Mouse (Mus musculus): Measurements from ENCODE around the gene Polr2m. TPM values are rescaled to one million over a fixed set of nuclear protein-coding genes. Genes with fewer than 3 reads are reported as not detected.
"Not testable (repeated sequence)": the region's sequence is repeated elsewhere in the genome, so short reads cannot be mapped to it uniquely, and the experiment has no call there.

Gene Polr2m
- total RNA-seq (2017), result 152 and 197 TPM in 2 replicates

DNA sequence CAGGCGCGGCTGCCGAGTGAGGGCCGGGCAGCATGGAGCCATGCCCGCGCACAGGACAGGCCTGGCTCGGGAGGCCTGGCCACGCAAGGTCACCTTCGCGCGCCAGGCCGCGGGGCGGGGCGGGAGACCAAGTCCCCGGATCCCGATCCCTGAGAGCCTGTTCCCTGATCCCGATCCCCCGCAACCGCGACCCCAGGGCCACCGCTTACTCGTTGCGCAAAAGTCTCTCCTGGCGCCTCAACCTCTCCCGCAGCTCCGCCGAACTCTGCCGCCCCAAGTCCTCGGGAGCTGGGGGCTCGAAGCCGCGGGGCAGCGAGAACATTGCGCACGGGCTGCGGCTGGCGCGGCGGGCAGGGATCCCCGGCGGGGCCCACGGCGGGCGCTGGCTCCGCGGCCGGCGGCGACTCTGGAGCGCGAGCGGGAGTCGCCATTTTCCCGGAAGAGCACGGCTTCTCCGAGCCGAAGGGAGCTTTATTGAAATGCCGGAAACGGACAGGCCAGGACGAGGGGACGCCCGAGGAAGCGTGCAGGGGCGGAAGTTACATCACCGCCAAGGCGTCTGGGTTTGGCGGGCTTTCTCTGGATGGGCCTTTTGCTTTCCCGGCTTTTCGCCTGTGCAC, at the start of gene Polr2m:
Gene Polr2m, minus strand, starts transcription at position 461 of the 620 bp plus-strand sequence.
- peak; percentile 95 to 98 for ATAC-seq (replicated peaks in 1 of 2; ENCODE audit: insufficient read depth in 1 of 2, low FRiP score in 2 of 2, low TSS enrichment in 1 of 2, low read depth in 1 of 2, poor library complexity in 2 of 2, severe bottlenecking in 2 of 2)

DNA sequence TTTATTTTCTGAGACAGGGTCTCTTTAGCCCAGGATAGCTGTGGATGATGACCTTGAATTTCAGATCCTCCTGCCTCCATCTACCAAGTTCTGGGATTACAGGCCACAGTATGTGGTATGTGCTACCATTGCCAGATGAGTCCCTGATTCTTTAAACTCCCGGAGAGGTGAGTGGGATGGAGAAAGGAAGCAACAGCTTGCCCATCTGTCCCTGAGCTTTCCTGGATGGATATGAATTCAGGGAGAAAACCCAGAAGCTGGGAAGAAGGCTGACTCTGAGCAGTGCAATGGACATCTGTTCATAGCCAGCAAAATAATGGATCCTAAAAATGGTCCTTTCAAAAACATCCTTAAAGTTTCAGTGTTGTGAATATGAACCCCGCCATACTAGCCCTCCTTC, 49.3 kb upstream of the Polr2m start:
- ATAC-seq (replicated peaks in 1 of 2; ENCODE audit: insufficient read depth in 1 of 2, low FRiP score in 2 of 2, low TSS enrichment in 1 of 2, low read depth in 1 of 2, poor library complexity in 2 of 2, severe bottlenecking in 2 of 2), result no peak

DNA sequence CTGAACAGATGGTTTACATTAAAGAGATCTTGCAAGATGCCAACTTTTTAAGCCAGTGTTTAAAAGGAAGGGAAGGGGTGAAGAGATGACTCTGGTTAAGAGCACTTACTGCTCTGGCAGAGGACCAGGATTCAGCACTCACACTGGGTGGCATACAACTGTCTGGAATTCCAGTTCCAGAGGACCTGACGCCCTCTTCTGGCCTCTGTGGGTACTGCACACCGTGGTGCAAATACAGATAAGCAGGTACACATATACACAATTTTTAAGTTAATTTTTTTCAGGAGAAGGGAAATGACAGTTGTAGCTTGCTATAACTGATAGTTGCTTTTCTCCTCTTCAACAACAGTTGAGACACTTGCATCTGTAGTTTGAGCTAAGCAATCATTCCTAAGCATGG, 44.2 kb upstream of the Polr2m start:
- ATAC-seq (replicated peaks in 1 of 2; ENCODE audit: insufficient read depth in 1 of 2, low FRiP score in 2 of 2, low TSS enrichment in 1 of 2, low read depth in 1 of 2, poor library complexity in 2 of 2, severe bottlenecking in 2 of 2), result no peak

DNA sequence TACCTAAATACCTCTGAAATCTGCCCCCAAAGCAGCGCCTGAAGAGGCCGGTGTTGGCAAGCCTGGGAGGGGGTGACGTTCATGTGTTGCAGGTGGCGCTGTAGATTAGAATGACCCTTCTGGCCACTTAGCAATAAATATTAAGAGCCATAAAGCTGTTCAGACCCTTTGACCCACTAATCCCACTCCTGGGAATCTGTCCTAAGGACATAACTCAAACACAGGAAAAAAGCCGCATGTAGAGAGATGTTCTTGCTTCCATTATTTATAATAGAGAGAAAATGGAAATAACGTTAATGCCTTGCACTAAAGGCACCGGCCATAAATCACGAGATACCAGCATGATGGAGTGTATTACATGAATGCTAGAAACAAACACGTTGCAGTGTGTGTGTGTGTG, 41.7 kb upstream of the Polr2m start:
- no peak for ATAC-seq (replicated peaks in 1 of 2; ENCODE audit: insufficient read depth in 1 of 2, low FRiP score in 2 of 2, low TSS enrichment in 1 of 2, low read depth in 1 of 2, poor library complexity in 2 of 2, severe bottlenecking in 2 of 2)

DNA sequence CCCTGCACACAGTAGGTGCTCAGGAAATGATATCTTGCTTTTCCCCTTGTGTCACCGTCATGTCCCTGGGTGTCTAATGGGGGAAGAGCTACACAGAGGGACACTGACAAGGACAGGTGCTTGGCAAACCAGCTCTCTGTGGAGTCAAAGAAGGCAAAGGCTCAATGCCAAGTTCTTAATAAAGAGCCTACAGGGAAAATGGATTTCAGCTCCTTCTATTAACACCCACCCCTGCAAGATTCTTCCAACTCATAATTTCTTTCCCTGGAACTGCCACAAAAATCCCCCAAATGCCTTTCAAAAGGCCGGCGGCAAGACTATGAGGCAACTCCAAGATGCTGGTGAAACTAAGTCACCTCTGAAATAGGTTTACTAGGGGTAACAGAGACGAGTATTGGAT, 38.2 kb upstream of the Polr2m start:
- ATAC-seq (replicated peaks in 1 of 2; ENCODE audit: insufficient read depth in 1 of 2, low FRiP score in 2 of 2, low TSS enrichment in 1 of 2, low read depth in 1 of 2, poor library complexity in 2 of 2, severe bottlenecking in 2 of 2), result no peak

DNA sequence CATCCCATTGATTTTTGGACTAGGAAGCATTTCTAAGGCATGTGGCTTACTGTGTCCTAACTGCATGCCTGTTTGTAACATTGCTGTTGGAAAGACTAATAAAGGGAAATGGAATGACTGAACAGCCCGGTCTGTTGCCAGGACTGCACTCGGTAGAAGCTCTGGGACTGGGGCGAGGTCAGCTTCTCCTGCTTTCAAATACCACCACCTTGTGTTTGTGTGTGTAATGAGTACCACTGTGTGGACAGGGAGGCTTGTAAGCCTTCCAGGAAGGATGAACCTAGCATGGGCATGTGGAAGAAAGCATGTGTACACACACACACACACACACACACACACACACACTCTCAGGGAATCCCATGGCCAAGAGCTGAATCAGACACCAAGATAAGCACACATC, 34.1 kb upstream of the Polr2m start:
- no peak for ATAC-seq (replicated peaks in 1 of 2; ENCODE audit: insufficient read depth in 1 of 2, low FRiP score in 2 of 2, low TSS enrichment in 1 of 2, low read depth in 1 of 2, poor library complexity in 2 of 2, severe bottlenecking in 2 of 2)

DNA sequence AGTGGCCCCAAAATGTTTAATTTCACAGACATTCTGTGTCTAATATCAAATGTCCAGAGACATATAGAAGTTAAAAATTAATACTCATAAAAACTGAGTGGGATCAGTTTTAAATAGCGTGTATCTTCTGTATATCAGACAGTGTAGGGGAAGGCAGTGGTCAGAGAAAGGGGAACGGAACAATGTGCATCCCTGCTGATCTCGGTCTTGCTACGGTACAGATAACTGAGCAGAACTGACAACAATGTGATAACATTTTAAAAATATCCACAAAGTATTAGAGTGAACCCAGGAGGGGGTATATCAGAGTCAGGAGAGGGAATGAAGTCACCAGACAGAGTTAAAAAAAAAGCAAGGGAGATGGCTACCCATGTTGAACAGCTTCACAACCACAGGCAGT, 31.8 kb upstream of the Polr2m start:
- ATAC-seq (replicated peaks in 1 of 2; ENCODE audit: insufficient read depth in 1 of 2, low FRiP score in 2 of 2, low TSS enrichment in 1 of 2, low read depth in 1 of 2, poor library complexity in 2 of 2, severe bottlenecking in 2 of 2), result no peak

DNA sequence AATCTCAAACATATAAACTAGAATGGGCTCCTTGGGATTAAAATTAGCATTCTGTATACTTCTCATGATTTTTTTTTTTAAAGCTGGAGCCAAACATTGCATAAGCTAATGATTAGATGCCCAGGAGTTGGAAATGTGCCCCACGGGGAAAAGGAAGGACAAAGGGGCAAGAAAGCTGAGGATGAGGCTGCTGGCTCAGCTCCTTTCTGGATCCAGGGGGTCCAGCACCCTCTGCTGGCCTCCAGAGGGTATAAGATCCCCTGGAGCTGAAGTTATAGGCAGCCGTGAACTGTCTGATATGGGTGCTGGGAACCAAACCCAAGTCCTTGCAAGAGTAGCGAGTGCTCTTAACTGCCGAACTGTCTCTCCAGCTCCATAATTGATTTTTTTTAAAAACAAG, 30.1 kb upstream of the Polr2m start:
- ATAC-seq (replicated peaks in 1 of 2; ENCODE audit: insufficient read depth in 1 of 2, low FRiP score in 2 of 2, low TSS enrichment in 1 of 2, low read depth in 1 of 2, poor library complexity in 2 of 2, severe bottlenecking in 2 of 2), result no peak

DNA sequence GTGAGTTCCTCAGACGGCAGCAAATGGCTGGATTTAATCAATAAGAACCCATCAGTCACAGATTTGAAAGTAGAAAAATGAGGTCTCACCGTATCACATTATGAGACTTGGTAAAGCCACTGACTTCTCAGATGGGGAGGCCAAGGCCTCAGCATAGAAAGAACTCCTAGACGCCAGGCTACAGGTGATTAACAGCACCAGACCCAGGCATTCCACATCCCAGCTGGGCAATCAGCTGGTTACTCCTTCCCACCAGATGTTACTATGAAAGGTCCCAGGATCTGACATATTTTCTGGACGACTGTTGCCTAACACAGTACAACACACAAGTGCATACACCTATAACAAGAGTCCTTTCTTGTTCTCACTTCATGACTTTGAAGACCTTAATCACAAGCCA, 27.8 kb upstream of the Polr2m start:
- ATAC-seq (replicated peaks in 1 of 2; ENCODE audit: insufficient read depth in 1 of 2, low FRiP score in 2 of 2, low TSS enrichment in 1 of 2, low read depth in 1 of 2, poor library complexity in 2 of 2, severe bottlenecking in 2 of 2), result no peak

DNA sequence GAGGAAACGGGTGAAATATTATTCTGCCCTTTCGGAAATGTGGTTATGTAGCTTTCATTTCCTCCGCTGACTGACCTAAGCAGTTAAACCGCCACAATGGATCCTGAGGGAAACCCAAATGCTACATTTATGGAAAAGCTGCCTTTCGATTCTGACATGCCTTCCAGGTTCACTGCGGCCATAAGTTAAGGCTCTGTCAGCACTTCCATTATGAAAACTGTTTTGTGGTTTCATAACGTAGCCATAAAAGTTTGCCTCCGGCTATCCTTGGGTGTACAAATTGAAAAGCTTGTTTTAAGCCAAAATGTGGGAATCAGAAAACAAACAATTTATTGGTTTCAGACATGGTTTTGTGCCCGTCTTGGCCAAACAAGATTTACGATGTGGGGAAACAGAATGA, 27.2 kb upstream of the Polr2m start:
- no peak for ATAC-seq (replicated peaks in 1 of 2; ENCODE audit: insufficient read depth in 1 of 2, low FRiP score in 2 of 2, low TSS enrichment in 1 of 2, low read depth in 1 of 2, poor library complexity in 2 of 2, severe bottlenecking in 2 of 2)

DNA sequence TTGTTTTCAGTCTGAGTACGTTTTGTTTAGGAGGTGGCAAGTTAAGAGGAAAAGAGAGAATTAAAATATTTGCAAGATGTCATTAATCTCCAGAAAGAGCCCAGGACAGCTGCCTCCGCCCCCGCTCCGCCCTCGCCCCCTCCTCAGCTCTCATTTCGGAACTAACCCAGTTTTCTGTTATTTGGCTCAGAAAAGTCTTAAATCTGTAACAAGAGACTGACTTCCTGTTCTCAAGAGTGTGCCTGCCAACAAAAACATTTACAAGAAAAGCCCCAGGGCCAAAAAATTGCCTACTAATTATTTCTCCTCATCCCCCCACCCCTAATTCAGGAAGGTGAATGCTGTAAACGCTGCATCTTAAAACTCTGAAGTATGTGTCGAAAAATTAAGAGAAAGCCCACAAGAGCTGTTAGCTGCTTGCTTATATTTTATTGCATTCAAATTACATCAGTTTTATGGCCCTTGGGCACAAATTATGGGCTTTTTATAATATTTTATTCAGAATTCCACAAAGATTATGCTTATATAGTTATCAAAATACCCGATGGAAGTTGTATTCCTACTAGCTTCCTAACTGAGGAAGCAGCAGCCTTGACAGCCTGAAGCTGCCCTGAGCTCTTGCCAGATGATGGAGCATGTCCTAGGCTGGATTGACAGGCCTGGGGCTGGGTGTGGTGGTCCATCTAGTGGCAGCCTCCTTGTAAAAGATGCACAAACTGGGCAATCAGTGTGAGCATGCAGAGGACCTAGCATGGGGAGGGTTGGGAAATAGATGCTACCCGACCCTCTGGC, 12.9 kb upstream of the Polr2m start:
- ATAC-seq (replicated peaks in 1 of 2; ENCODE audit: insufficient read depth in 1 of 2, low FRiP score in 2 of 2, low TSS enrichment in 1 of 2, low read depth in 1 of 2, poor library complexity in 2 of 2, severe bottlenecking in 2 of 2), result no peak

DNA sequence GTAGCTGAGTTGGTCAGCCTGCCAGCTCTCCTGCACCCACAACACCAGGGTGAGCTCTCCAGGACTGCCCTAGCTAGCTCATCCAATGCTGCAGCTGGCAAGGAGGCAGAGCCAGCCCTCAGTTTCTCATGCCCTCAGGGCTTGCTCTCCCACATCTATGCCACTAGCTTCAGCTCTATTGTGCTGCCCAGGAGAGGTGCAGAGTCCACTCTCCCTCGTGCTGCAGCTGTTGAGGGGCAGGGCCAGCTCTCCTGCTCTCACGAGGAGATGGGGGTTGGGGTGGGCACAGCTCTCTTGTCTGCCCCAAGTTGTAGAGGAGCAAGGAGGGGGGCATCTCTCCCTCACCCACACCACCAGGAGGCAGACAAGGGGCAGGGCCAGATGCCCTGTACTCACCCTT, 10.9 kb upstream of the Polr2m start:
- ATAC-seq (replicated peaks in 1 of 2; ENCODE audit: insufficient read depth in 1 of 2, low FRiP score in 2 of 2, low TSS enrichment in 1 of 2, low read depth in 1 of 2, poor library complexity in 2 of 2, severe bottlenecking in 2 of 2), result no peak

DNA sequence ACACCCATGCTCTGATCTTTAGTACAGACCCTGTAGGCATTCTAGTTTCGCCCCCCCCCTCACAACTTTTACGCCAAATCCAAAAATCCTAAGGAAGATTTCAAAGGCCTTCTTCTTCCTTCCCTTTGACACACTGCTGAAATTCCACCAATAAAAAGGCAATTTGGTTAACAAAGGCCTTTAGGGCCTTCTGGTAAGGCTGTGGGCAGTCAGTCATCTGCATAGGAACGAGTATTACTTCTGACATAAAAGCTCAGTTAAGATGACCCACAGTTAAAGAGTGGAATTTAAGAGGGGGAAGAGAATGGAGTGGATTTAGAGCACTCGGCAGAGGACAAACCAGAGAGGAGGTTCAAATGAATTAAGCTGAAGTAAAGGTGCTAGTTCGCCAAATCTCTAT, 8.0 kb upstream of the Polr2m start:
- ATAC-seq (replicated peaks in 1 of 2; ENCODE audit: insufficient read depth in 1 of 2, low FRiP score in 2 of 2, low TSS enrichment in 1 of 2, low read depth in 1 of 2, poor library complexity in 2 of 2, severe bottlenecking in 2 of 2), result no peak

DNA sequence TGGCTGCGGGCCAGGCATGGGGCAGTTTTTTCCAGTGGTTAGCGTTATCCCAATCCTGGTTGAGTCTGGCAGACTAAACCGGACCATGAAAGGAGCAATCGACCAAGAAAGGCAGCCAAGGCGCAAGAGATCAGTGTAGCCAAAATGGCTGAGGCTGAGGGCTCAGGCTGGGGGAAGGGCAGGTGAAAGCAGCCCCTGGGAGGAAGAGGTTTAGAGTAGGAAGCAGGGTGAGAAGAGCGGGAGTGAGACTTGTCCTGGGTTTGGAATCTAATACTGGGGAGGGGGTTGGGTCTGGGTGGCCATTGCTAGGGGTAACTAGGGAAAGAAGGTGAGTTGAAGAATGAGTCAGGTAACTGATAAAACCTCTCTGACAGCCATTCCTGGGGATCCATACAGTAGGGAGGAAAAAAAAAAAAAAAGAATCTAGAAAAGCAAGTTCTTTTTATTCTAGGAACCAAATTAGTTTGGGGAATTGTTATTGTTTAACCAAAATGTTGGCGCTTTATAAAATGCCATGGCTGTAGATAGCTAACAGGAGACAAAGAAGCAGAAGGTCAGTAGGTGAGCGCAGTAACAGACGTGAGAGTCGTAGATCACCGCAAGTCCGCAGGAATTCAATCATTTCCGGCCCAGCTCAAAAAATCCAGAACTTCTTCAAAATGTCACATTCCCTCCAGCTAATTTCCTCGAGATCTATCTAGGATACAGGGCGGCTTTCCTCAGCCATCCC, 6.7 kb upstream of the Polr2m start:
- ATAC-seq (replicated peaks in 1 of 2; ENCODE audit: insufficient read depth in 1 of 2, low FRiP score in 2 of 2, low TSS enrichment in 1 of 2, low read depth in 1 of 2, poor library complexity in 2 of 2, severe bottlenecking in 2 of 2), result no peak

DNA sequence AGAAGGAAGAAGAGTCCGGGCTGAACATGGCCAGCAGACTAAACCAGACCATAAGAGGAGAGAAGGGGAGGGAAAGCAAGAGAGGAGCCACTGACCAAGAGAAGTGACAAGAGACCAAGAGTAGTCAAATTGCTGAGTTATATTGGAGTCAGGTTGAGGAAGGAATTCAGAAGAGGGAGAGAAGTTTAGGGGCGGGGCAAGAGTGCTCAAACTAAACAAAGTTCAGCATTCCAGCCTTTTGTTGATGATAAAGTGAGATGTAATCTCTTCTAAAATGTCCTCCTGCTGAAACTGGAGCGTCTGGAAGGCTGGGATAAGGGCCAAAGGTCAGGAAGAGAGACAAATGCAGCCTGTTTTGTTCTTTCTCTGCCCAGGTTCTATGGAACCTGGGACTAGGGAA, 4.3 kb upstream of the Polr2m start:
- no peak for ATAC-seq (replicated peaks in 1 of 2; ENCODE audit: insufficient read depth in 1 of 2, low FRiP score in 2 of 2, low TSS enrichment in 1 of 2, low read depth in 1 of 2, poor library complexity in 2 of 2, severe bottlenecking in 2 of 2)

DNA sequence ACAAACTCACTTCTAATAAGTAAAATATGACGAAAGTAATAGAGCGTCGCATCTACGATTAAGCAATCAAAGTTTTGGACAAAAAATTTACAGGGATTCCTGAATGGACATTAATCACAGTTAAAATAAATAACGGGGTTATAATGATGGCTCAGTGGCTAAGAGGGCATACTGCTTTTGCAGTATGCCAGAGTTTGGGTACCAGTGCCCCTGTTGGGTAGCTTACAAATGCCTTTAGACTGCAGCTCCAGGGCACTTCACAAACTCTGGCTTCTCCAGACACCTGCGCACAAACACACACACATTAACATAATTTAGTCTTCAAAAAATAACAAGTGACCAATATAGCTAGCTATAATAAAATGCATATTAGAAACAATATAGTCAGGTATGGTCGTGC, 392 bp upstream of the Polr2m start:
- no peak for ATAC-seq (replicated peaks in 1 of 2; ENCODE audit: insufficient read depth in 1 of 2, low FRiP score in 2 of 2, low TSS enrichment in 1 of 2, low read depth in 1 of 2, poor library complexity in 2 of 2, severe bottlenecking in 2 of 2)

DNA sequence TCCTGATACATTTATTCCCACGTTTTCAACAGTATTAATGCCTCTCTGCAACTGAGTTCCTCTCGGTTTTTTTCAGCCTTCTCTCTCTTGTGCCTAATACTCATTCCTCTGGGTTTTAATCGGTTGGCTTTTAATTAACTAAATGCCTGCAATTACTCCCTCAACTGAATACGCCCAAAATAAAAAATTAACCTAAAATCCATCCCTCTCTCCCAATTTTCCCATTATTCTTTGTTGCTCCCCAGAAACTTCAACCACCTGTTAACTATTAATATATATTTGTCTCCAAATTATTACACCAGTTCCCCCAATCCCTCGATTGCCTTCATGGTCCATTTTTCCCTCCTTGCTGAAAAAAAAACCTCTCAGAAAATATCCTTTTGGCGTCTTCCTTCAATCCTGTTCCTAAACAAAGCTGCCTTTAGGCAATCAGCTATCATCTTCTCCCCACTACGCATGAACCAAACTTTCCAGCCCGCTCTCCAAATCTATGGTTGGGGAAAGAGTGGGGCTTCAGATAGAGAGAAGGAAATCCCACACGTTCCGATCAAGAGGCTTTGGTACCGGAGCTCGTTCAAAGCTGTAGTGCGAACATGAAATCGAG, 762 bp downstream of the Polr2m start:
- peak; percentile 3 to 30; a peak in 1 of 4 replicates for ATAC-seq (replicated peaks in 1 of 2; ENCODE audit: insufficient read depth in 1 of 2, low FRiP score in 2 of 2, low TSS enrichment in 1 of 2, low read depth in 1 of 2, poor library complexity in 2 of 2, severe bottlenecking in 2 of 2)

DNA sequence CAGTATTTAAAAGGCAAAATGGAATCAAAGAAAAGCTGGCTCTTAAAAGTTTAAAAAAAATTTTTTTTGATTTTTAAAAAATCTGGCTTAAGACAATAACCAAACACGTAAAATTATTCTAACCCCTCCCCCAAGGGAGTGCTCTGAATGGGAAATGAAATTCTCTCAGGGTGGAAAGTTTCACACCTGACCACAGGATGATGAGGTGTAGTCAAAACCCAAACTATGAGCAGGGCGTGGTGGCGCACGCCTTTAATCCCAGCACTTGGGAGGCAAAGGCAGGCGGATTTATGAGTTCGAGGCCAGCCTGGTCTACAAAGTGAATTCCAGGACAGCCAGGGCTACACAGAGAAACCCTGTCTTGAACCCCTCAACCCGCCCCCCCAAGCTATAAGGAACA, 1.9 kb downstream of the Polr2m start:
- ATAC-seq (replicated peaks in 1 of 2; ENCODE audit: insufficient read depth in 1 of 2, low FRiP score in 2 of 2, low TSS enrichment in 1 of 2, low read depth in 1 of 2, poor library complexity in 2 of 2, severe bottlenecking in 2 of 2), result not testable (repeated sequence)
